Mouse (Mus musculus) gastrocnemius, postnatal 4 days (tissue): Measurements from ENCODE around the gene Gdap1l1. TPM values are rescaled to one million over a fixed set of nuclear protein-coding genes. Genes with fewer than 3 reads are reported as not detected.
"Not testable (repeated sequence)": the region's sequence is repeated elsewhere in the genome, so short reads cannot be mapped to it uniquely, and the experiment has no call there.

Experiments
- DNase-seq, 2 experiments: peaks; one replicate each; pipeline ENCODE4 v3.0.0; 2021 to 2022; ENCODE audit warnings: low spot score in 2 of 2, mixed read lengths in 2 of 2
- total RNA-seq, 2 experiments: library from RNA; stranded (reverse); gene quantifications; 2 replicates each; pipeline ENCODE4 v1.2.3; 2021

The Gdap1l1 gene
- total RNA-seq, 2 experiments from 2014 or later = not detected

DNA sequence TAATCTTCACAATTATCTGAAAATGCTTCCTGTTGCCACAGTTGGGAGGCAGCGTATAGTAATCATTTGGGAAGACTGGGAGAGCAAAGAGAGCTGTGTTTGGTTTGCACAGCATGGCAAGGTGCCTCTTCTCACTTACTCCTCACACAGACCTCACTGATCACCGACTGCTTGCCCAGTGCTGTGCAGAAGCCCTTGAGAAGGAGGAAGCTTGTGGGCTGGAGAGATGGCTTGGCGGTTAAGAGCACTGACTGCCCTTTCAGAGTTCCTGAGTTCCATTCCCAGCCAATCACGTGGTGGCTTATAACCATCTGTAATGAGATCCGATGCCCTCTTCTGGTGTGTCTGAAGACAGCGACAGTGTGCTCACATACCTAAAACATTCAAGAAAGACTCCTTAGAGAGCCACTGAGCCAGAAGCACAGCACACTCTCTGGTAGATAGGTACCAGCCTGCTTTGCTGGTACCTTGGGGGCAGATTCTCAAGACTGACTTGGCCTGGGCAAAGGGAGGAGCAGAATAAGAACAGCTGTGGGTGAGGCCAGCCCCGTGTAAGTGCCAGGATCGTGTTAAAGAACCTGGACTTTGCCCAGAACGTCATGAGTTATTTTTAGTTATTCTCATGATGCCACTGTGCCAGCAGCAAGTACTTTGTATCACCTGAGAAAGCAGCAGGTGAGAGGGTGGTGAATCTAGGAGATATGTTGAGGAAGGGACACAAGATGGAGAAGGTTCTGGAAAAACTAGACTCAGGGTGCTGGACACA, 15.2 kb upstream of the Gdap1l1 start:
- no peak for DNase-seq

DNA sequence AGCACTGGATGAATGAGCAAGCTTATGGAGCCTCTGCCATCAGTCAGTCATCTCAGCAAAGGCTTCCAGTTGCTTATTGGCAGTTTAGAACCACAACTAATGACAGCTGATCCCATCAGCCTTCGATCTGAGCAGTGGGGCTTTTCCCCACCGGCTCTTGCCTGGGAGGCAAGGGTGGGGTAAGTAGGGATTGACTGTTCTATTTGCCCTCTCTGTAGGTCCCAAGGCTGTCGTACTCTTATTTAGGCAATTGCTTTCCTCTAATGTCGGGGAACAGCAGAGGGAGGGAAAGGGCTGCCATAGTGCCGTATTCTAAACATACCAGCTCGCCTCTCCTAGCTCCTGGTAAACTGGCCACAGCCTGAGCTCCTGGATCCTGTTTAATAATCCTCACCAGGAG, 13.7 kb upstream of the Gdap1l1 start, which contains the start of gene Oser1:
Gene Oser1, minus strand, starts transcription at position 101 of the 400 bp plus-strand sequence.
- no peak for DNase-seq

DNA sequence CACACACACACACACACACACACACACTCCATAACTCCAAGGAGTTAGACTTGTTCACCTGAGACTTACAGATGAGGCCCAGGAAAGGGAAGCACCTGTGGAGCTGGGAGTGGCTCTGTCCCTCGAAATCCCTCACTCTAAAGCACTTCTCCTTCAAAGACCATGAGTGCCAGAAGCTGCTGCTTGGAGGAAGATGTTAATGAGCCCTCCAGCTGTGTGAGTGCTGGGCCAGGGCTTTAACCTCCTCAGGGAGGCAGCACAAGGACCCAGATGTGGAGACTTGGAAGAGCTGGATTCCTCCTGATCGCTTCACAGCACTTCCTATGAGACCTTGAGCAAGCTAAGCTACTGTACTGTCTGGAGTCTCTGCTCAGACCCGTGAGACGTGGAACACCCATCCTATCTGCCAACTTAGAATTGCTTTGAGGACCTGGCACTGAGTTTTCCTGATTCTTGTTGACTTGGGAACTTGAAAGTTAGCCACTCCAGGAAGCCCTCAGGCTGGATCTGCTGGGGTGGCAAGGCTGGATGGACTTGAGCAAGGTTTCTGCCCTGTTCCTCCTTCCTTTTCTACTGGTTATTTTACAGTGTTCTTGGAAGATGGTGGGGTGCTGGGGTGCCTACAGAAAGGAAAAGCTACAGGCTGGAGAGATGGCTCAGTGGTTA, 9.8 kb upstream of the Gdap1l1 start:
- no peak for DNase-seq

DNA sequence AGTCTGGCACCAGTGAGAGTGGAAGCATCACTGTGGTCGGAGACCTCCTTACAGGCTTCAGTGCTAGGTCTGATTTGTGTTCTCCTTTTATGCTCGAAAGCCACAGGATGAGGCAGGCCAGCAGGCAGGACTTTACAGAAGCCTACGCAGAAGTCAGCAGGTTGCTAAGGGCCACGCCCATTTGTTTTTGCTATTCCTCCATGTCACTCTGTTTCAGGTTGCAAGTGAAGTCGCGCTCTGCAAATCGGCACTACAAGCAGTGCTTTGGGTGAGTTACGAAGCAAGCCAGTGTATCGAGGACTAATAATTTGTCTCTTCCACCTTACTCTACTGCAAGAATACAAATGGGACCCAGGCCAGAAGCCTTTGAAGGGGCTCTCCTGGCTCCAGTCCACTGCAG, 7.0 kb upstream of the Gdap1l1 start:
- DNase-seq = no peak

DNA sequence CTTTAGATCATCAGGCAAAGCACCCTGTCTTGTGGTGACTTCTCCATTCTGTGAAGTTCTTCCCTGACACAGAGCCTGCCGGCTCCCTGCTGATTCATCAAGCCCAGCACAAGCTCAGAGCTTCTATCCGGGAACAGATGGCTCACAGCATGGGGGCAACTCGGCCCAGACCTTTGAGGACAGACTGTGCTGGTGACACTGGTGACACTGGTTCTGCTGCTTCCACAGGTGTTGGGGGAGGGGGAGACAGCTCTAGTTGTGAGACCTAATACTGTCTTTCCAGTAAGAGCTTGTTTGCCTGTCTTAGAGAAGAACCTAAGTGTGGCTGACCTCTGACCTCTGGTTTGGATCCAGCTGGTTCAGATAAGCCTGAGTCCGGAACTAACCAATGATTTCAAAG, 4.3 kb upstream of the Gdap1l1 start:
- DNase-seq = no peak

DNA sequence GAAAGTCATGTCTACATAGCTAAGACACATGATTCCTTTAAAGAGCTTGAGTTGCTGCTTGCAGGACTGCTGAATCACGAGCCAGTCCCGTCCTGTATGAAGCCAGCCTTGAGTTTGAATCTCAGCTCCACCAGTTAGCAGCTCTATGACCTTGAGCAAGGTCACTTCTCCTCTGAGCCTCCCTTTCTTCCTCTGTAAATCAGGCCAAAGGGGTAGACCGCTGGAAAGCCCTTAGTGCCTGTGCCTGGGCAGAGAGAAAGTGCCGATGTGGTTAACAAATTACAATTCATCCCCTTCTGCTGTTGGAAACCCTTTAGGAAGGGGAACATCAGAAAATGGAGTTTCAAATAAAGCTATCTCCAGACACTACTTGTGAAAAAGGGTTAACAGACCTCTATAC, 476 bp upstream of the Gdap1l1 start:
- DNase-seq = no peak

DNA sequence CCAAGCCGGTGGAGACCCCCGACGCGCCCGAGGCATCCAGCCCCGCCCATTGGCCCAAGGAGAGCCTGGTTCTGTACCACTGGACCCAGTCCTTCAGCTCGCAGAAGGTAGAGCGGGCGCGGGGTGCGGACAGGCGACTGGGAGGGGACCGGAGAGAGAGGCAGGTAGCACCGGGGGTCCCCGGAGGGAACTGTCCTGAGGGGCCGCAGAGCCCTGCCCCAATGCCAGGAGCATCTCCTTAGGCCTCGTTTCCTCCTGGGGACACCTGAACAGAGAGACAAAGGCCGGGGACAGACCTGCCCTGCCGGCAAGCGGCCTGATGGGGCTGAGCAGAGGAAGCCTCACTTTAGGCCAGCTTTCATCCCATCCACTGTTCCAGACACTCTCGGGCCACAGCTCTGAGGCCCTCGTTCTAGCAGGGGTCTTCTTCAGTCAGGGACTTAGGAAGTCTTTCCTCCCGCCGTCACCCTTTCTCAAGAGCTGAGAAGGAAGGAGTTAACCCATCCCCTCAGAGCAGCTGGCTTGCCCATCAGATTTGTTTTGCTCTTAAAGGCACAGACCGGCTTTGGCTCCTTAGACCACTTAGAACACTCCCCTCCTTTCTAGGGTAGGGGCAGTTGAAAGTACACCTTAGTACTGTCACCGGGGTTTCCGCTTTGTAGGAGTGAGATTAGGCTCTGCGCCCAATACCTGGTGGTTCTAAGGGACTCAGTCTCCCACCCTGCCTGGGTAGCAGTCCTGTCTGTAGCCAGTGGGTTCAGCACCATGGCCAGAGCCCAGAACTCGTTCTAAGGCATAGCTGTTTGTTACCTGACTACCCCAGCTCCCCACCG, 559 bp downstream of the Gdap1l1 start:
- peak in 1 of 2 experiments; percentile 44 for DNase-seq

DNA sequence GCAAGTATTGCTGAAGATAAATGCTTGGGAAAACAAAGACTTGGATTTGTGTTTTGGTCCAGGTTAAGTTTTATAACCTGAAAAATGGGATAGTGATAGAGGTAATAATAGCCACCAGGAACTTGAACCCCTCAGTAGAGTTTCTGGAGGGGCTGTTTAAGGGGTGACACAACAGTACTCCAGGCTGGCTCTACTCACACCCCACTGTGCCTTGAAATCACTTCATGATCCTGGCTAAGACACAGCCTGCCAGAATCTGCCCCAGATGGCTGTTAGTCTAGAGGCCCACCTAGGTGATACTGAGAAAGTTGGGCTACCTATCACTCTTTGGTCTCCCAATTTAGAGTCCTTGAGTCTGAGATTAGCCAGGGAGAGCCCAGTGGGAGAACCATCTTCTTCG, 1.2 kb downstream of the Gdap1l1 start:
- DNase-seq = no peak

DNA sequence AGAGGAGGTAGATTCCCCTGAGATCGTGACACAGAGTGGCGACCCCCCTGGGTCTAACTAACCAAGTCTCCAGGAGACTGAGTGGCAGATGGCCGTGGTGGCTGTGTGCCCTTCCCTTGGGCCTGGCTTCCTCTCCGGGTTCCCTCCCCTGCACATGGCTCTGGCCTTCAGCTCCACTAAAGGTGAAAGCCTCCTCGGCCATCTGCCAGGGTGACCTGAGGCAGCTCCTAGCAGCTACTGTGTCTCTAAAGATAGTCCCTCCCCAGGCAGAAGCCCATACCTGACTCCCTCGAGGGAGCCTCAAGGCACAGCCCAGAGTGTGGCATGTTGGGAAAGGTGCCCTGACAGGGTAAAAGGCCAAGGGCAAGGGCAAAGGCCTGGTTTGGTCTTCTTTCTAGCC, 5.3 kb downstream of the Gdap1l1 start:
- no peak for DNase-seq

DNA sequence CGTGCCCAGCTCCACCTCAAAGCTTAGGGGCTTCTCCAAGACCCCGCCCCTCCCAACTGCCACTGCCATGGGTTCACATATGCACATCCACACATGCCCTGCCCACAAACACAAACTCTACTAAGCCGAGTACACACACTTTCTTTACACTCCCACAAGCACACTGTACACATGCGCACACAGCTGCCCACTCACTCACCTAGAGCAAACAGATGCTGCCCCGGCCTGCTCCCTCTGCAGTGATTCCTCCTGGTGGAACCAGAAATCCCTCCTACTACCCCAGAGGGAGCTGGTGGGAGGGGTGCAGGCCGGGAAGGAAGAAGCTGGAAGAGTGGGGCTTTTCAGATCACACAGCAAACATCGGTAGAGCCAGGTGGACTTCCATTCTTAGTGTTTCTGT, 5.7 kb downstream of the Gdap1l1 start:
- DNase-seq = no peak

DNA sequence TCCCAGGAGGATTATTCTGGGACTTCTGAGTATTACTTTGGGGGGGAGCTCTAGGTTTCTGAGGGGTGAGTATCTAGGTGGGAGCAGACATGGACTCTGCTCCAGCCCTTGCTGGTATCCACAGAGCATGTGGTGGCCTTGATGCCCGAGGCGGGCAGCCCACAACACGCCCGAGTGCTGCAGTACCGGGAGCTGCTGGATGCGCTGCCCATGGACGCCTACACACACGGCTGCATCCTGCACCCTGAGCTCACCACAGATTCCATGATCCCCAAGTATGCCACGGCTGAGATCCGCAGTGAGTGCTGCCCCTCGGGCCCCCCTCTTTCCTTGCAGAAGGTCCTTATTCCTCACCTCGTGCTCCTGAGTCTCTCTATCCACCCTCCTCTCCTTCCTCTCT, 9.1 kb downstream of the Gdap1l1 start:
- DNase-seq = no peak

DNA sequence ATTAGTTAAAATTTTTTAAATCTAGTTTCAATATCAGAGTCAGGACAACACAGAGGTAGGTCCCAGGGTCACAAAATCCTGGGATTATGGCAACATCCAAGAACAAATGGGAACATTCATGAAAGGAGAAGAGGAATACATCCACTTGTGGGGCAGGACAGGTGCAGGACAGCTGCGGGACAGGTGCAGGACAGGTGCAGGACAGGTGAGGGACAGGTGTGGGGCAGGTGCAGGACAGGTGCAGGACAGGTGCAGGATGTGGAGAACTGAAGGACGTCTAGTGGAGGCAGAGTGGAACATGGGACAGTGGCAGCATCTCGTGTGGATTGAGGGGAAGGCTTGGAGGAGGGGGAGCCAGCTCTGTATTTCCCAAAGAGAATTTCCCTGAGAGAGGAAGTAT, 11.0 kb downstream of the Gdap1l1 start:
- no peak for DNase-seq

DNA sequence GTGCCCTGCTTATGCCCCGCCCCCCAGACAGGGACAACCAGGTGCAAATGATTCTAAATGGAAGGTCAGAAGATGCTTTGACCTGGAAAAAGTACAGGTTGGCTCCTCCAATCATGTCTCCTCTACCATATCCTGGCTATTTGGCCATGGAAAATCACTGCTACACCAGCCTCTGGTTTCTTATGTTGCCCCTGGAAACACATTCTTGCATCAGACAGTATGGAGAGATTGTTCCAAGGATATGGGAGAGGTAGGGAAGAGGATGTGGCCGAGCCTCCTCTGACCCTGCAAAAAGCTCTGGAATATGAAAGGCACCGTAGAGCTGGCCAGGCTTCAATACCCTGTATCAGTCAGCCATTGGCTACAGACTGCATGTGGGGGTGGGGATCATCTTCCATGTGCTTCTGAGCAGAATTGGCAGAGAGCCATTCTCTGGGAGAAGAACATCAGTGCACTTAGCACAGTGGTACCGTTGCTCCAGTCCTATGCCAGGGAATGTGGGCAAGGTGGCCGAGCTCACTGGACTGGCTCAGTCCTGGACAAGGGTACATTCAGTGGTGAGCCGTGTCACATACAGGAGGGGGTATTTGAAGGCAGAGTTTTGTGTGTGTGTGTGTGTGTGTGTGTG, 12.5 kb downstream of the Gdap1l1 start:
- no peak for DNase-seq

DNA sequence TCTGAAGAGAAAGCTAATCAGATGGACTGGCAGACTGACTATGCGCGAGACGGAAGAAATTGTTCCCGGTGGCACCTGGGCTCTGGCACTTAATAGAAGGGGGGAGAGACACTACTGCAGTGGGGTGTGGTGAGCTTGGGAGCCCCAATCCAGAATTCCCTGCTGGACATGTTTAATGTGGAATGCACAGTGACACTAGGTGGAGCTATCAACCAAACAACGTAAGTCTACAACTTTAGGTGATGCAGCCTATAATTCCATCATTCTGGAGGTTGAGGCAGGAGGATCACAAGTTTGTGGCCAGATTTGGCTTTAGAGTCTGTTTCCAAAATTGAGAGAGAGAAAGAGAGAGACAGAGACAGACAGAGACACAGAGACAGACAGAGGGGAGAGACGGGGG, 14.5 kb downstream of the Gdap1l1 start:
- no peak for DNase-seq

DNA sequence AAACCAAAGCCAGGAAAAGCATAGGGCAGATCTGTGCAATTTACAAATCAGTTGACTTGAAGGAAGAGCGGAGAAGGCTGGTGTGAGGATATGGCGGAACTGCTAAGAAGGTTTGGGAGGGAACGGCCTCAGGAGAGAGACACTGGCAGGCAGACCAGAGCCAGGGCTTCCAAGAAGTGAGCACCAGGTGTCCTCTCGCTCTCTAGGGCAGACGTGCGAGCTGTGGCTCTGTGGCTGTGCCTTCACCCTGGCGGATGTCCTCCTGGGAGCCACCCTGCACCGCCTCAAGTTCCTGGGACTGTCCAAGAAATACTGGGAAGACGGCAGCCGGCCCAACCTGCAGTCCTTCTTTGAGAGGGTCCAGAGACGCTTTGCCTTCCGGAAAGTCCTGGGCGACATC, 15.1 kb downstream of the Gdap1l1 start:
- DNase-seq = no peak

DNA sequence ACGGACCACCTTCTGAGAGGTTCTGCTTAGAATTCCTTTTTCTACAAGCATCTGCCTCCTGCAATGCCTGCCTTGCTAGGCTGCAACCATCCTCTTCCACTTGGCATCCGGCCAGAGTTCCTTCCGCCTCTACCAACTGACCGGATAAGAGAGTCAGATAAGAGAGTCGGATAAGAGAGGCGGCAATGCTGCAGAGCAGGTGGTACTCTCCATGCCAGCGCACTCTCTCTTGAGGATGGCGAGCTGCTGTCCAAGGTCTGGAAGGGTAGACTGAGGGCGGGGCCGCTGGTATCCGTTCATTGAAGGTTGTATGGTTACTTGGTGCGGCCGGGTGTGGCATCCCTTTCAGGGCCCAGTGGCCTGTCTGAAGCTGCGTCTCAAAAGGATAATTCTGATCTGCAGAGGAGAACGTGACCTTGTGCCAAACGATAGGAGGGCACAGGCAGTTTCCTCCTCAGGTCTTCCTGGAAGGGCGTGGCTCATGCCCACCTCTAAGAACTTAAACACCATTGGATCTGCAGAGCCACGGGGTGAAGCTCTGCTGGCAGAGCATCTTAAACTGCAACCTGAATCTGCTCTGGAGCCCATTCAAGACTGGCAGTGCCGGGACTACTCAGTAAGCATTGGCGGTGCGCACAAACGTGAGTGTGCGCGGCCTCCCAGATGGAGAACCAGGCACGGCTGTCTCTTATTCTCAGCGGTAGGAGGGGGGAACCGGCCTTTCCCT, 20.4 kb downstream of the Gdap1l1 start:
- no peak for DNase-seq

DNA sequence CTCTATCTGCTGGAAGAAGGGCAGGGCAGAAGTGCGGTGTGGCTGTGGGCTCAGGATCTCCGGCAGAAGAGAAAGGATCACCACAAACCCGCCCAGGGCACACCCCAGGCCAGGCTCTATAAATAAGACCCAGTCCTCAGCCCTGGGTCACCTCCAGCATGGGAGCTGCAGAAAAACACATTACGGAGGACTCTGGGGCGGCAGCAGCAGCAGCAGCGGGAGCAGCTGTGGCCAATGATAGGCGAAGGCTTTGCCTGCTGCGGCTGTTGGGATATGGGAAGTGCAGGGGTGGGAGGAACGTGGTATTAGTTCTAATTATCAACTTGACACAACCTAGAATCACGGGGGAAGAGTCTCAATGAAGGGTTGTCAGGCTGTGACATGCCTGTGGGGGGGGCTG, 21.1 kb downstream of the Gdap1l1 start:
- DNase-seq = no peak

DNA sequence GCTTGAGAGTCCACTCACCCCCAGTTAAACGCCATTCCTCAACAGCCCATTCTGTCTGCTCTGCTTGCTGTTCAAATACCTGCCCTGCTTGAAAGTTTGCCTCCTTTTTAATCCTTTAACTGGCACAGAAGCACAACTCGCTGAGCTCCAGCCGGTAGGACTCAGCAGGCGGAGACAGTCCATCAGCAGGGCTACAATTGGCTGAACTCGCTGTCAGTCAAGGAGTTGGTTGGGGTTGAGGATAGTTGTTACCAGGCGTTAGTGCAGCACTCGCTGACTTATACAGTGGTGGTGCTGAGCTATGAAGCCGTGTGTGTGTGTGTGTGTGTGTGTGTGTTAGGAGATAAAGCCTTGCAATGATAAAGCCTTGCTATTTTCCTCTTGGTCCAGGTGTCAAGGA, 22.3 kb downstream of the Gdap1l1 start:
- no peak for DNase-seq

DNA sequence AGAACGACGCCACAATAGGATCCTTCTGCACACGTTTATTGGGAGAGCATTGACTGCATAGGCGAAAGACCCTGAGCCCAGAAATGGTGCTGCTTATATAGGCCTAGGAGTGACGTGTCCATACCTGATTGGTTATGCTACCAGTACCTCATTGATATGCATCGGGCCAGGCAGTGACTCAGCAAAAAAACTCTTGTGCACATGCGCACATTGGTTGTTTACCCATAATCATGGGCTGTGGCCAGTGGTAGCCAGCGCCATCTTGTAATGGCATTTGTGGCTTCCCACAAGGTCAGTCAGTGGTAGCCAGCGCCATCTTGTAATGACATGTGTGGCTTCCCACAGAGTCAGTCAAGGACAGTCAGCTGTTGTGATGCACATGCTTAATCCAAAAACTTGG, 23.0 kb downstream of the Gdap1l1 start:
- DNase-seq = not testable (repeated sequence)

DNA sequence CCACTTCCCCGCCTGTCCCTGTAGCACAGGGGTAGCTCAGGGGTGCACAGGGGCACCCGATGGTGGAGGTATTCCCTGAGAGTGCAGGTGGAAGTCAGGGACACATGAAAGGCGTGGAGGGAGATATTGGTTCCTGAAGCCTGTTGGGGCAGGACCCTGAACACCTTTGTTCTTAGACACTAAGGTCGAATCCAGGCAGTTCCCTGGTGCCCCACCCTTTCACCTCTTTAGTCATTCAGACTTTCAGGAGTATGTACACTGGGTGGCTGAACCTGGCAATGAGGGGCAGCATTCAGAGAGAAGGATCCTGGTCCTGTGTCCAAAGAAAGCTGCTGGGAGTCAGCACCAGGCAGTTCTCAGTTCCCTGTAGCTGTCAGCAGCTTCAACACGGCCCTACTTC, 24.1 kb downstream of the Gdap1l1 start:
- DNase-seq = no peak

DNA sequence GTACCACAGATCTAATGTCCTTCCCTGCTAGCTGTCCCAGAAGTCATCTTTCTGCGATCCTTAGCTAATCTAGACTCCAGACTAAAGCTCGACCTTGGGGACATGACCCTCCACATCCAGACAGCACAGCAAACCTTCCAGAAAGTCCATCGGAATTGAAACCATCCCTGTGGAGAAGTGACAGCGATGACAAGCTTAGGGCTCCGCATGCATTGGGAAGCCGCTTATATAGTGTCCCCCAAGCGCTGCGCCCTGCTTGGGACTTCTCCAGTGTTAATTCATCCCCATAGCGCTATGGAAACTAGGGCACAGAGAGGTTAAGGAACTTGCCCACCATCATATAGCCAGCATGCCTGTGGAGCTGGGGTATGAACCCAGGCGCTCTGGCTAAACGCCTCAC, 24.5 kb downstream of the Gdap1l1 start:
- no peak for DNase-seq
